Mouse (Mus musculus) heart, postnatal 0 days (tissue): ENCODE measurements around the gene Ipo9. TPM values are rescaled to one million over a fixed set of nuclear protein-coding genes. Genes with fewer than 3 reads are reported as not detected.

ENCODE experiments used
- ATAC-seq: fragments of 200-750 bp; cut with Nextera tagmentation; 2 replicates; pipeline ENCODE4 v1.8.0; 2017; ENCODE audit warnings: low read depth, moderate number of reproducible peaks, moderate library complexity; ENCODE audit not compliant: insufficient read depth
- DNase-seq: peaks from one replicate; pipeline ENCODE4 v3.0.0-alpha.2; 2016; ENCODE audit warnings: low spot score
- H3K27ac ChIP-seq: fragments of 300-500 bp; sonication (generic); 2 replicates; pipeline ENCODE4 v1.5.1; 2014; ENCODE audit warnings: low read depth, mild to moderate bottlenecking
- H3K27me3 ChIP-seq: fragments of 300-500 bp; sonication (generic); 2 replicates; pipeline ENCODE4 v1.6.1; 2014; ENCODE audit warnings: low read length, mixed read lengths; ENCODE audit not compliant: control insufficient read depth, insufficient read depth
- H3K36me3 ChIP-seq: fragments of 300-500 bp; sonication (generic); replicated peaks from 2 replicates; pipeline ENCODE4 v1.6.1; 2014; ENCODE audit warnings: low read length, mixed read lengths; ENCODE audit not compliant: control insufficient read depth, insufficient read depth
- H3K4me1 ChIP-seq: fragments of 300-500 bp; sonication (generic); 2 replicates; pipeline ENCODE4 v1.6.1; 2014; ENCODE audit warnings: antibody characterized with exemption; ENCODE audit not compliant: control insufficient read depth, insufficient read depth
- H3K4me2 ChIP-seq: fragments of 300-500 bp; sonication (generic); 2 replicates; pipeline ENCODE4 v1.6.1; 2014; ENCODE audit warnings: low read depth, mild to moderate bottlenecking, low read length, moderate library complexity
- H3K4me3 ChIP-seq: fragments of 300-500 bp; sonication (generic); 2 replicates; pipeline ENCODE4 v1.5.1; 2014; ENCODE audit warnings: low read depth, low read length
- H3K9ac ChIP-seq: fragments of 300-500 bp; sonication (generic); replicated peaks from 2 replicates; pipeline ENCODE4 v1.6.1; 2014; ENCODE audit warnings: low read depth, low read length, mixed read lengths
- H3K9me3 ChIP-seq: fragments of 300-500 bp; sonication (generic); replicated peaks from 2 replicates; pipeline ENCODE4 v1.6.1; 2016; ENCODE audit warnings: low read length; ENCODE audit not compliant: control insufficient read depth
- CTCF ChIP-seq: IDR thresholded peaks from 2 replicates; pipeline ENCODE4 v1.5.1; 2016; ENCODE audit warnings: antibody characterized with exemption, control low read depth, low read depth
- EP300 ChIP-seq: IDR thresholded peaks from 2 replicates; pipeline ENCODE4 v1.6.1; 2016; ENCODE audit warnings: antibody characterized with exemption, low read depth
- WGBS: fragments of 180-500 bp; shearing (Covaris S2); extraction: QIAGEN DNeasy Blood & Tissue Kit; methylation state at CpG from one replicate; pipeline ENCODE4 v1.1.7; 2014; 5-methylcytosine and 5-hydroxymethylcytosine counted together
- polyA plus RNA-seq: library from polyadenylated mRNA; unstranded; fragments of >200 nt; fragmentation: Nextera tagmentation; extraction: Ambion mirVana; gene quantifications from 2 replicates; pipeline ENCODE4 v1.2.1, GENCODE M21; 2015
- total RNA-seq: library from RNA; depleted of rRNA; stranded (reverse); fragments of >200 nt; gene quantifications from 2 replicates; pipeline ENCODE4 v1.2.3, GENCODE M21; 2014; ENCODE audit warnings: low replicate concordance

The Ipo9 gene
- total and polyA plus RNA-seq, 2 experiments from 2014 or later: 32.3 to 41.0 TPM

DNA sequence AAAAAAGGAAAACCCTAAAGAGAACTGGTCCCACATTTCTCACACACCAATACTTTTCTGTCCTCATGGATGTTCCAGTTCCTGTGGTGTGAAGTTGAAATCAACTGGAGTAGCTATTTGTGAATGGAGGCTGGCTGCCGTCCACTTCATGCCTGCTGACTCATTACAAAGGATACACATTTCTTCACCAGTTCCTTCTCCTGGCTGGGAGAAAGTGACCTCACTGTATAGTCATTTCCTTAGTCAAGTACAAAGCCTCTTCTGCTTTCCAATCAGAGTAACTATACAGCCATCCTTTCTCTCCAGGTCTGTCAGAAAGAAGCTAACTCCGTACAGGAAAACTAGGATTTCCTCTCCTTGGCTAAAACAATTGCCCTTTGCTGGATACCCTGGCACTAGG is 19.3 kb downstream of the Ipo9 start:
- Histone ChIP-seq H3K4me3 (no peak overlapping the region), H3K36me3 (peaks cover 50% of the 10 kb centered on the region), H3K4me1 (peaks cover 12% of the 10 kb centered on the region), H3K9ac (no peak overlapping the region), H3K9me3 (no peaks in the 10 kb centered on the region), H3K27me3 (no peaks in the 10 kb centered on the region), H3K27ac (peak overlapping the region; percentile 74), H3K4me2 (no peak overlapping the region)
- ATAC-seq: peak; percentile 85
- TF ChIP-seq CTCF: no peak
- 0 out of 2 replicates have a peak, but pooled peaks have one; percentile 37 for TF ChIP-seq EP300
- peak; percentile 75 for DNase-seq
- 29% methylated on average over 2 of the region's 2 CpGs for WGBS

GRCm38 (mm10) chr1:135408973-135409372 is 21.3 kb downstream of the Ipo9 start:
- no peak for ATAC-seq
- Histone ChIP-seq H3K9me3 (no peaks in the 10 kb centered on the region), H3K27ac (no peak overlapping the region), H3K36me3 (peaks cover 61% of the 10 kb centered on the region), H3K4me3 (no peak overlapping the region), H3K4me2 (no peak overlapping the region), H3K9ac (no peak overlapping the region), H3K4me1 (peaks cover 9% of the 10 kb centered on the region), H3K27me3 (no peaks in the 10 kb centered on the region)
- WGBS: 95% methylated on average over 4 of the region's 4 CpGs
- no peak for DNase-seq
- TF ChIP-seq EP300 (no peak), CTCF (no peak)

- H3K9me3 ChIP-seq: no peaks in the 10 kb centered on the region
- H3K9ac ChIP-seq: no peak overlapping the region
- DNase-seq (no peak), ATAC-seq (no peak)
- no peaks in the 10 kb centered on the region for H3K4me1 ChIP-seq
- H3K4me2 ChIP-seq: no peak overlapping the region
- H3K36me3 ChIP-seq: peaks cover 91% of the 10 kb centered on the region
- TF ChIP-seq EP300 (no peak), CTCF (no peak)
- 55% methylated on average over 7 of the region's 7 CpGs for WGBS
- H3K27me3 ChIP-seq: no peaks in the 10 kb centered on the region
- H3K4me3 ChIP-seq: no peak overlapping the region
- H3K27ac ChIP-seq: no peak overlapping the region
Observed at GRCm38 (mm10) chr1:135405356-135405755, 24.9 kb downstream of the Ipo9 start.

DNA sequence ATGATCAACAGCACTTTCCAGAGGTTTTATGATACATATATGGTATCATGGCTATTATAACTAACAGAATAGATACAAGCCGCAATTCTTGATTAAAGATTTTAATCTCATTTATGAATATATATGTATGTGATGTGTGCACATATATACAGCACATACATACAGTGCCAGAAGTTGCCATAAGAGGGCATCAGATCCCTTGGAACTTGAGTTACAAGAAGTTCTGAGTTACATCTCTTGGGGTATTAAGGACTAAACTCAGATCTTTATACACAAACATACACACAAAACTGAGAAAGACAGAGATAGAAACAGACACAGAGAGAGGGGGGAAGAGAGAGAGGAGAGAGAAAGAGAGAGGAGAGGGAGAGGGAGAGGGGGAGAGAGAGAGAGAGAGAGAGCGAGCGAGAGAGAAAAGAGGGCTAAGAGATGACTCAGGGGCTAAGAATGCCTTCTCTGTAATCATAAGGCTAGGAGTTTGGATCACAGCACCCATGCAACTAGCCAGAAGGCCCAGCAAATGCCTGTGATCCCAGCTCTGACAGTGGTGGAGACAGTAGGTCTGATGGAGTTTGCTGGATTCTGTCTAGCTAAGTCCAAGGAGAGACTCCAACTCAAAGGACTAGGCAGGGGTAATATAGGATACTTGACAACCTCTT is 28.7 kb downstream of the Ipo9 start:
- Histone ChIP-seq H3K9me3 (no peaks in the 10 kb centered on the region), H3K4me2 (no peak overlapping the region), H3K36me3 (peaks cover 83% of the 10 kb centered on the region), H3K4me1 (no peaks in the 10 kb centered on the region), H3K4me3 (no peak overlapping the region), H3K9ac (no peak overlapping the region), H3K27me3 (no peaks in the 10 kb centered on the region), H3K27ac (no peak overlapping the region)
- ATAC-seq: no peak
- no peak for DNase-seq
- TF ChIP-seq CTCF: peak; percentile 33
- TF ChIP-seq EP300: no peak
- WGBS: 72% methylated on average over 3 of the region's 3 CpGs

GRCm38 (mm10) chr1:135399466-135399865 is 30.8 kb downstream of the Ipo9 start:
- ATAC-seq (no peak), DNase-seq (no peak)
- no peaks in the 10 kb centered on the region for H3K9me3 ChIP-seq
- H3K4me2 ChIP-seq: no peak overlapping the region
- no peak overlapping the region for H3K4me3 ChIP-seq
- no peak overlapping the region for H3K9ac ChIP-seq
- WGBS: 93% methylated on average over 5 of the region's 5 CpGs
- TF ChIP-seq EP300 (no peak), CTCF (no peak)
- H3K27ac ChIP-seq: no peak overlapping the region
- peaks cover 81% of the 10 kb centered on the region for H3K36me3 ChIP-seq
- H3K4me1 ChIP-seq: no peaks in the 10 kb centered on the region
- H3K27me3 ChIP-seq: no peaks in the 10 kb centered on the region

DNA sequence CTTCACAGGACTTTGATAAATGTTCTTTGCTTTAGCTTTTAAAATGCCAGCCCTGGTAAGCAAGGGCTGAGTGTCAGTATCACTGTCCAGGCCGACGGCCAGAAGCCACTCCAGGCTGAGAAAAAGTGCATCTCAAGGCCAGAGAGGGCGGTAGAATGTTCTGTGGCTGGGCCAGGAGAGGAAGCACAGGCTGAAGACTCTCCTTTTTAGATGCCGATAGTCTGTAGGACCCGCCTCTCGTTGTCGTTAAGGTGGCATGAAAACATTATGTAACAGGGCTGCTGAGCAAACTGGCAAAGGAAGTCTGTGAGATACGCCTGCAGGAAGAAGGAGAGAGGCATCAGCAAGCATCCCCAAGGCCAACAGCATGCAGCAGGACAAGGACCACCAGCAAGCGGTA is 45.1 kb downstream of the Ipo9 start:
- Histone ChIP-seq H3K9me3 (no peaks in the 10 kb centered on the region), H3K9ac (no peak overlapping the region), H3K4me3 (no peak overlapping the region), H3K4me2 (no peak overlapping the region), H3K4me1 (peaks cover 10% of the 10 kb centered on the region), H3K36me3 (peaks cover 78% of the 10 kb centered on the region), H3K27ac (no peak overlapping the region), H3K27me3 (no peaks in the 10 kb centered on the region)
- no peak for TF ChIP-seq EP300
- TF ChIP-seq CTCF: no peak
- WGBS: 75% methylated on average over 9 of the region's 9 CpGs
- DNase-seq: no peak
- no peak for ATAC-seq
